Mouse (Mus musculus) activated CD4-positive, CD25-positive, alpha-beta regulatory T cell (primary cell): ENCODE results near the gene Rufy2. TPM values are rescaled to one million over a fixed set of nuclear protein-coding genes. Genes with fewer than 3 reads are reported as not detected.

Experiments used
- polyA plus RNA-seq, 2 experiments: library from polyadenylated mRNA; unstranded; fragments of 100-300 nt; shearing (Covaris generic); gene quantifications; one replicate each; pipeline ENCODE4 v1.2.1; 2017

The Rufy2 gene
- polyA plus RNA-seq = 10 to 100 TPM; 48.6 to 50.2 TPM

DNA sequence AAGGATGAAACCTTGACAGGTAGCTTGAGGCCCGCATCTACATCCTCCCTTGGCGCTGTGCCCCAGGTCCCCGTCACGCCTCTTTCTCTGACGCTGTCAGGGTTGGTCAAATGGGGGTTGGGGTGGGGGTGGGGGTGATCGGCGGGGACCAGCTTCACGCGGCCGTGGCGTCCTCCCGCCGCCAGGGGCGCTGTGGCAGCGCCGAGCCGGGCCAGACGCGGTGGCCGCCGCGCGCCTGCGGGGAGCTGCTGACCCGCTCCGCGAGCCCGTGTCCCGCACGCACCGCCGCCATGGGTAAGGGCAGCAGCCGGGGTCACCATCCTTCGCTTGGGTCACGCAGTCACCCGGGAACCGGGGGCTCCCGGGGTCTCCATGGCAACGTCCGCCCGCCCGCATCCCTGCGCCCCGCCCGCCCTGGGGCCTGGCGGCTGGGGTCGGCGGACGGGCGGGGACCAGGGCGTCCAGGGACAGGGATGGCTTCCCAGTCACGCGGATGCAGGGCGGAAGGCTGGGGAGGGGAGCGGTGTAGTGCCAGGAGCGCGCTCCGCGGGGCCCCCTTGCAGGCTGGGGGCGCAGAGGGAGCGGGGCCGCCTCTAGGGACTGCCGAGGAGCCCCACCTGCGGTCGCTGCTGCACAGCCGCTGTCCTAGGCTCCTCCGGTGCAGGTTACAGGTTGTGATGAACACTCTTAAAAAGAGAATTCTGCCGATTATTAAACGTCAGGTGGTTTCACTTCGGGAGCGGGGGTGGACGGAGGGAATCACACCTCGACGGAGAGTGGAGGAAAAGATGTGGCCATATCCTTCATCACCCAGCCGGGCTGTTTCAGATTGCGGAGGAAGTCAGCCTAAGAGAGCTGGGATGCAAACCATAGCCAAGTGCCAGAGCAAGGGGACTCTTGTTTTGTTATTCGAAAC is at the start of gene Rufy2:
Gene Rufy2 (plus strand): TSS at position 185 of the 916 bp plus-strand sequence.

DNA sequence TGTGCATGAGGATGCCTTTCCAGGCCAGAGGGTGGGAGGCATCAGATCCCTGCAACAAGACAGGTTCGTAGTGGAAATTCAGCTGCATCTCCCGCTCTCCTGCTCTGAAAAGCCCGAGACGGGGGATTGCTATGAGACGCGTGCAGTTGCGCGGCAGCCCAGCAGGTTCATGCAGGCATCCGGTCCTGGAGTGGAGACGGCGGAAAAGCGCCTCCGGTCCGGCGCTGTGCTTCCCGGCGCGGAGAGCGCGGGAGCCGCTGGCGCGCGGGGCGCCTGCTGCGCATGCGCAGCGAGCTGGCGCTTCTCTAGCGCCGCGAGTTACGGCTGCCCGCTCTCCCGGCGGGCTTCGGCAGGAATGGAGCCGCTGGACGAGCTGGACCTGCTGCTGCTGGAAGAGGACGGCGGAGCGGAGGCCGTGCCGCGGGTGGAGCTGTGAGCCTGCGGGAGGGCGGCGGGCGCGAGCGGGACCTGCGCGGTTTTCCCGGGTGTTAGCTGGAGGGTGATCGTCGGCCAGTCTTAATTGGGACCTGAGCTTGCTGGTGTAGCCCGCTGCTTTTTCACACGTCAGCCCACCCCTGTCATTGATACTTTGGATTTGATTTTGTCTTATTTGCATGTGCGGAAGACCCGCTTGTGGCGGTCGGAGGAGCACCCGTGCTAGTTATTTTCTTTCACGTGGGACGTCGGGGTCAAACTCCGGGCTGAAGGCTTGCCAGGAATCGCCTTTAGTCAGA is 33.1 kb upstream of the Rufy2 start, which contains the start of gene Dna2:
Gene Dna2 (plus strand): TSS at position 289 of the 734 bp plus-strand sequence.

DNA sequence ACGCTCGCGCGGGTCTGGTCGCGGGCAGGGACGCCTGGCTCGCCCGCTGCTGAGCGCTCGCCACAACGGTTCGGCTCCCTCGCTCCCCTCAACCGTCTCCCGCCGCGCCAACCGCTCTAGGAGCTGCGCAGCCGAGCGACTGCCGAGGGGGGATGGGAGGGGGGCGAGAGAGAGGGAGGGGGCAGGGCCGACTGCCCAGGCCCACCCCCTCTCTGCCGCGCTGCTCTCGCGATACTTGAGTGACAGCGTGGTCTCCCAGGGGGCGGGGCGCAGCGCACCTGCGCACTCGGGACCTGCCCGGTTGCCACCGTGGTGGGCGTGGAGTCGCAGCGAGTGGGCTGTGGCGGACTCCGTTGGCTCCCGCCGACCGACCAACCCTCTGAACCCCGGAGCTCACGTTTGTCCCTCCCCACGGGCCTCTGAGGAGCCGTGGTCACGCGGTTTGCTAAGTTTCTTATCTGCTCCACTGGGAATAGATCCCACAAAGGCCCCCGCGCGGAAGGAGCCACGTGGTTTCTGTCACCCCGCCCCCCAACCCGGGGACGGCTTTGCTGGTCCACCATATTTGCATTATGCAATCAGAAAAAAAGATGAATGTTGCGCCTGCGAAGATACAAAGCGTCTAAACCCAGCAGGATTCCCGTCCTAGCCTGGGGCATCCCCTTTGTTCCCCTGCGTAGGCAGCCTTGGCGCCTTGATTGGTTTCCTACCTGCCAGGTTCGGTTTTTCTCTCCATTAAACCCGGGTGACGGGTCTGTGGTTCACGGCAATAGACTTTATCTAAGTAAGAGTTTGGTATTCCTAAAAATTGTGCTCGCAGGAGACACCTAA is 43.9 kb downstream of the Rufy2 start, which contains the start of the genes Hnrnph3 and Pbld2:
Gene Hnrnph3 (minus strand): TSS at position 469 of the 831 bp plus-strand sequence.
Gene Pbld2 (plus strand): TSS at position 567 of the 831 bp plus-strand sequence.

DNA sequence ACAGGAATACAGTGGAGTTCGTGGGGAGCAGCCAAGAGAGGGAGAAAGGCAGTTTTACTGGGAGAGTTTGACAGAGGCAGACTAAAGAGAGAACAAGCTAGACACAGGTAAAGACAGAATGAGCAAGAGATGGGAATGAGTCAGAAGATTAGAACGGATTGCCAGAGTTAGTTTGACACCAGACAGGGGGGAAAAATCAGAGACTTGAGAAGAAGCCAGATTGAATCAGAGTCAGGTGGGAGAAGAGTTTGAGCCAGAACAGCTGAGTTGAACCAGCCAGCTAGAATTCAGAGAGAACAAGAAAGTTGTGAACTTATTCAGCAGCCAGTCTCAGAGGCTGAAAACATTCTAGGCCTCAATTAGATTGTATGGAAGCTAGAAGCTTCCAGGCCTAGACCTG is 79.8 kb downstream of the Rufy2 start, which contains the start of gene Pbld1:
Gene Pbld1 (plus strand): TSS at position 301 of the 400 bp plus-strand sequence.

Other genes with a start within 250 kb of the Rufy2 start
- 100 to 1,000 TPM; 120 to 144 TPM for gene Ccar1, start 187.9 kb upstream of the Rufy2 start, polyA plus RNA-seq
- 10 to 100 TPM in 1 of 2 experiments, 1 to 10 TPM in 1; 9.0 to 11.9 TPM for gene Tet1, start 71.2 kb upstream of the Rufy2 start, polyA plus RNA-seq
- gene Slc25a16, start 59.6 kb upstream of the Rufy2 start, polyA plus RNA-seq = 10 to 100 TPM; 17.4 to 17.6 TPM
- gene Dna2, start 33.2 kb upstream of the Rufy2 start, polyA plus RNA-seq = 1 to 10 TPM; 4.6 to 5.9 TPM
- gene Hnrnph3, start 44.0 kb downstream of the Rufy2 start, polyA plus RNA-seq = 10 to 100 TPM; 58.3 to 63.2 TPM
- gene Pbld2, start 44.1 kb downstream of the Rufy2 start, polyA plus RNA-seq = under 1 TPM; 0.27 to 0.62 TPM
- gene Pbld1, start 79.9 kb downstream of the Rufy2 start, polyA plus RNA-seq = under 1 TPM; 0.10 to 0.49 TPM
- gene Atoh7, start 119.4 kb downstream of the Rufy2 start, polyA plus RNA-seq = not detected
- gene Mypn, start 223.7 kb downstream of the Rufy2 start, polyA plus RNA-seq = under 1 TPM in 1 of 2 experiments, not detected in 1; 0.60 TPM